Mouse (Mus musculus) urinary bladder, postnatal 0 days (tissue): ENCODE results near the gene Dnajc8. TPM values are rescaled to one million over a fixed set of nuclear protein-coding genes. Genes with fewer than 3 reads are reported as not detected.

ENCODE experiments used
- polyA plus RNA-seq: library from polyadenylated mRNA; unstranded; fragments of >200 nt; fragmentation: Nextera tagmentation; extraction: Ambion mirVana; gene quantifications from 2 replicates; pipeline ENCODE4 v1.2.1, GENCODE M21; 2015

The Dnajc8 gene
- polyA plus RNA-seq: 106 and 120 TPM in 2 replicates

DNA sequence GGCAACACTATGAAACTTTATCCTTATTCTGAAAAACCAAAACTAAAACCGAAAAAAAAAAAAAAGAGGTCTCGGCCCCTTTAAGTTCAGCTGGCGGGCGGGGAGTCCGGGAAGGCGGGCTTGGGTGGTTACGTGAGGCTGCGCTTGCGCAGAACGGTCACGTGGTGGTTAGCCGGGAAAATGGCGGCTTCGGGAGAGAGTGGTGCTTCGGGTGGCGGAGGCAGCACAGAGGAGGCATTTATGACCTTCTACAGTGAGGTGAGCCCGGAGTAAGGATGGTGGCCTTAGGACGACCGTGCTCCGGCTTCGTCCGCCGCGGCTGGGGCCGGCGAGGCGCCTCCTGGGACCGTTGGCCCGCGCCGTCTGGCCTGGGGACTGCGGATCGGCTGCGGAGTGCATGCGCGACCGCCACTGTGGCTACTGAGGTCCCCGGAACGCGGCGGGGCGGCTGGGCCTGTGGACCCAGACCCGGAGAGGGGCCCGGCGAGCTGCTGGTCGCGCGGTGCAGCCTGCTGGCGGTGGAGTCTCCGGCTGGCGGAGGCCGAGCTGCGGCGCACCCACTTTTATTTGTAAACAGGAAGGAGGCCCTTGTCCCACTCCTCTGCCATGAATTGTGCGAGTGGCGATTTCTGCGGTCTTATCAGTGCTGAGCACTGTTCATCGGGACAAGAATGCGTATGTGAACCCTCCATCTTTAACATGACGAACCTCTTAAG, at the start of gene Dnajc8:
Gene Dnajc8 (plus strand): TSS at position 145 of the 716 bp plus-strand sequence.

GRCm38 (mm10) chr4:132510352-132510798, 25.0 kb upstream of the Dnajc8 start, which contains the start of gene Sesn2:
Sesn2 (minus strand) TSS chr4:132510501.

GRCm38 (mm10) chr4:132532981-132533916, 2.1 kb upstream of the Dnajc8 start, which contains the start of gene Atpif1:
Atpif1 (minus strand) TSS chr4:132533659.

GRCm38 (mm10) chr4:132563965-132564364, 28.6 kb downstream of the Dnajc8 start, which contains the start of gene Ptafr:
Ptafr (plus strand) TSS chr4:132564067.

Other genes with a start within 250 kb of the Dnajc8 start
- 2.1 and 2.6 TPM in 2 replicates for gene Rab42, start 232.2 kb upstream of the Dnajc8 start, polyA plus RNA-seq
- 55.9 and 58.2 TPM in 2 replicates for gene Trnau1ap, start 206.0 kb upstream of the Dnajc8 start, polyA plus RNA-seq
- gene Rcc1, start 181.9 kb upstream of the Dnajc8 start, polyA plus RNA-seq: 22.0 and 23.5 TPM in 2 replicates
- gene Phactr4, start 113.1 kb upstream of the Dnajc8 start, polyA plus RNA-seq: 15.4 and 20.3 TPM in 2 replicates
- 9.1 and 13.3 TPM in 2 replicates for gene Med18, start 71.6 kb upstream of the Dnajc8 start, polyA plus RNA-seq
- 9.6 and 12.0 TPM in 2 replicates for gene Sesn2, start 25.0 kb upstream of the Dnajc8 start, polyA plus RNA-seq
- 1,006 and 1,016 TPM in 2 replicates for gene Atpif1, start 1.9 kb upstream of the Dnajc8 start, polyA plus RNA-seq
- gene Ptafr, start 28.5 kb downstream of the Dnajc8 start, polyA plus RNA-seq: 2.3 and 3.9 TPM in 2 replicates
- gene Eya3, start 103.4 kb downstream of the Dnajc8 start, polyA plus RNA-seq: 10.7 and 11.8 TPM in 2 replicates
- 1.3 and 2.1 TPM in 2 replicates for gene Xkr8, start 197.0 kb downstream of the Dnajc8 start, polyA plus RNA-seq
- 15.3 and 17.7 TPM in 2 replicates for gene Smpdl3b, start 221.7 kb downstream of the Dnajc8 start, polyA plus RNA-seq
- gene Rpa2, start 232.8 kb downstream of the Dnajc8 start, polyA plus RNA-seq: 29.8 and 34.0 TPM in 2 replicates